Mouse (Mus musculus): ENCODE measurements around the gene Erp29.

Gene Erp29

GRCm38 (mm10) chr5:121389106-121389505 lies 63.2 kb downstream of the Erp29 start:
- DNase-seq (ENCODE audit: low spot score) = no peak

GRCm38 (mm10) chr5:121387126-121387525 lies 65.2 kb downstream of the Erp29 start:
- DNase-seq (ENCODE audit: low spot score) = no peak

- no peak for DNase-seq (ENCODE audit: low spot score)
Measured at GRCm38 (mm10) chr5:121386120-121386909, 66.0 kb downstream of the Erp29 start.

- peak; percentile 87 for DNase-seq (ENCODE audit: low spot score)
Measured at GRCm38 (mm10) chr5:121385461-121386119, 66.7 kb downstream of the Erp29 start, which contains the start of gene Trafd1. TSS of gene Trafd1 (minus strand) at chr5:121385632.

- no peak for DNase-seq (ENCODE audit: low spot score)
Measured at GRCm38 (mm10) chr5:121384757-121385460, 67.4 kb downstream of the Erp29 start.

- DNase-seq (ENCODE audit: low spot score) = no peak
Measured at GRCm38 (mm10) chr5:121383857-121384756, 68.2 kb downstream of the Erp29 start.

GRCm38 (mm10) chr5:121380692-121381091 lies 71.6 kb downstream of the Erp29 start:
- no peak for DNase-seq (ENCODE audit: low spot score)

- DNase-seq (ENCODE audit: low spot score) = no peak
Measured at GRCm38 (mm10) chr5:121378678-121379256, 73.5 kb downstream of the Erp29 start.
